Mouse (Mus musculus) neural tube, embryonic 11.5 days (tissue): ENCODE data around the gene Cnppd1. TPM values are rescaled to one million over a fixed set of nuclear protein-coding genes. Genes with fewer than 3 reads are reported as not detected.

Experiments
- ATAC-seq: fragments of 200-750 bp; cut with Nextera tagmentation; 2 replicates; pipeline ENCODE4 v1.8.0; 2017; ENCODE audit warnings: moderate number of reproducible peaks, mild to moderate bottlenecking, moderate TSS enrichment, moderate library complexity; ENCODE audit not compliant: insufficient read depth, low FRiP score, low TSS enrichment
- DNase-seq: peaks from one replicate; pipeline ENCODE4 v3.0.0-alpha.2; 2015; ENCODE audit warnings: low spot score
- H3K27ac ChIP-seq: fragments of 300-500 bp; sonication (generic); 2 replicates; pipeline ENCODE4 v1.5.1; 2014; ENCODE audit warnings: low read depth, mild to moderate bottlenecking, low read length
- H3K27me3 ChIP-seq: fragments of 300-500 bp; sonication (generic); 2 replicates; pipeline ENCODE4 v1.6.1; 2014; ENCODE audit warnings: mild to moderate bottlenecking, low read length, mixed read lengths; ENCODE audit not compliant: control insufficient read depth, insufficient read depth
- H3K36me3 ChIP-seq: fragments of 300-500 bp; sonication (generic); 2 replicates; pipeline ENCODE4 v1.6.1; 2014; ENCODE audit warnings: mild to moderate bottlenecking, low read length, moderate library complexity, mixed read lengths; ENCODE audit not compliant: control insufficient read depth, insufficient read depth
- H3K4me1 ChIP-seq: fragments of 300-500 bp; sonication (generic); 2 replicates; pipeline ENCODE4 v1.6.1; 2014; ENCODE audit warnings: low read length, mixed read lengths; ENCODE audit not compliant: control insufficient read depth, insufficient read depth
- H3K4me2 ChIP-seq: fragments of 300-500 bp; sonication (generic); 2 replicates; pipeline ENCODE4 v1.6.1; 2014; ENCODE audit warnings: low read depth, mild to moderate bottlenecking, moderate library complexity
- H3K4me3 ChIP-seq: fragments of 300-500 bp; sonication (generic); 2 replicates; pipeline ENCODE4 v1.5.1; 2014; ENCODE audit warnings: low read depth, low read length
- H3K9ac ChIP-seq: fragments of 300-500 bp; sonication (generic); 2 replicates; pipeline ENCODE4 v1.6.1; 2014; ENCODE audit warnings: mild to moderate bottlenecking, low read length
- H3K9me3 ChIP-seq: fragments of 300-500 bp; sonication (generic); 2 replicates; pipeline ENCODE4 v1.6.1; 2016; ENCODE audit warnings: low read length; ENCODE audit not compliant: control insufficient read depth
- whole genome bisulfite sequencing: fragments of 180-500 bp; shearing (Covaris S2); extraction: QIAGEN DNeasy Blood & Tissue Kit; methylation state at CpG from one replicate; pipeline ENCODE4 v1.1.7; 2014; 5-methylcytosine and 5-hydroxymethylcytosine counted together
- polyA plus RNA-seq: library from polyadenylated mRNA; unstranded; fragments of >200 nt; fragmentation: Nextera tagmentation; extraction: Ambion mirVana; gene quantifications from 2 replicates; pipeline ENCODE4 v1.2.1, GENCODE M21; 2014

Cnppd1 gene
- polyA plus RNA-seq, 1 experiment from 2014 or later: 58.4 TPM

- ATAC-seq (no peak), DNase-seq (no peak)
- Histone ChIP-seq H3K4me2 (no peak overlapping the region), H3K9ac (no peak overlapping the region), H3K9me3 (no peaks in the 10 kb centered on the region), H3K4me3 (no peak overlapping the region), H3K4me1 (peaks cover 7% of the 10 kb centered on the region), H3K36me3 (peaks cover 12% of the 10 kb centered on the region), H3K27me3 (no peaks in the 10 kb centered on the region), H3K27ac (no peak overlapping the region)
- WGBS: 82% methylated on average over 4 of the region's 4 CpGs
Measured at GRCm38 (mm10) chr1:75181377-75181870, 38.9 kb upstream of the Cnppd1 start.

GRCm38 (mm10) chr1:75180741-75181140, 38.2 kb upstream of the Cnppd1 start:
- DNase-seq: no peak
- Histone ChIP-seq H3K9ac (no peak overlapping the region), H3K36me3 (peaks cover 12% of the 10 kb centered on the region), H3K4me2 (peak overlapping the region; percentile 100), H3K27ac (no peak overlapping the region), H3K4me3 (no peak overlapping the region), H3K4me1 (peaks cover 7% of the 10 kb centered on the region), H3K27me3 (no peaks in the 10 kb centered on the region), H3K9me3 (no peaks in the 10 kb centered on the region)
- 0 out of 2 replicates have a peak, but pooled peaks have one; percentile 12 for ATAC-seq
- WGBS: 35% methylated on average over 6 of the region's 7 CpGs

GRCm38 (mm10) chr1:75180105-75180590, 37.6 kb upstream of the Cnppd1 start, which contains the start of gene Abcb6:
Gene Abcb6, minus strand, starts transcription at chr1:75180392.
- H3K27ac ChIP-seq: peak within 1 kb of the TSS; percentile 44; the same call in 1 of the 2 replicates

GRCm38 (mm10) chr1:75179334-75180104, 37.0 kb upstream of the Cnppd1 start:
- WGBS: 12% methylated on average over 23 of the region's 23 CpGs
- peak; percentile 14; the same call in 1 of the 2 replicates for ATAC-seq
- H3K27ac ChIP-seq: peak overlapping the region; percentile 44; the same call in 1 of the 2 replicates

More at GRCm38 (mm10) chr1:75180105-75180590, 37.6 kb upstream of the Cnppd1 start, which contains the start of gene Abcb6:
- H3K9ac ChIP-seq: peak within 1 kb of the TSS; percentile 76
- peak within 1 kb of the TSS; percentile 100 for H3K4me2 ChIP-seq
- H3K4me3 ChIP-seq: peak within 1 kb of the TSS; percentile 52
- peak; percentile 90 for ATAC-seq
- H3K4me1 ChIP-seq: peaks cover 7% of the 10 kb centered on the region
- no peaks in the 10 kb centered on the region for H3K27me3 ChIP-seq
- peak; percentile 92 for DNase-seq
- under 1% methylated on average over 31 of the region's 31 CpGs for WGBS
- H3K36me3 ChIP-seq: peaks cover 16% of the 10 kb centered on the region
- H3K9me3 ChIP-seq: no peaks in the 10 kb centered on the region

GRCm38 (mm10) chr1:75168472-75169464, 26.3 kb upstream of the Cnppd1 start, which contains the start of gene Zfand2b:
Gene Zfand2b, plus strand, starts transcription at chr1:75168646.
- H3K4me3 ChIP-seq: peak within 1 kb of the TSS; percentile 55

More at GRCm38 (mm10) chr1:75179334-75180104, 37.0 kb upstream of the Cnppd1 start:
- Histone ChIP-seq H3K4me2 (peak overlapping the region; percentile 100), H3K9ac (peak overlapping the region; percentile 76), H3K9me3 (no peaks in the 10 kb centered on the region), H3K4me3 (peak overlapping the region; percentile 52), H3K4me1 (peaks cover 7% of the 10 kb centered on the region), H3K36me3 (peaks cover 12% of the 10 kb centered on the region), H3K27me3 (no peaks in the 10 kb centered on the region)
- no peak for DNase-seq

GRCm38 (mm10) chr1:75168093-75168471, 25.6 kb upstream of the Cnppd1 start:
- peaks cover 8% of the 10 kb centered on the region; the same call in 1 of the 2 replicates for H3K4me1 ChIP-seq
- H3K36me3 ChIP-seq: peaks cover 11% of the 10 kb centered on the region
- peak overlapping the region; percentile 20; the same call in 1 of the 2 replicates for H3K9ac ChIP-seq
- H3K27ac ChIP-seq: no peak overlapping the region
- peak; percentile 21 for ATAC-seq
- no peaks in the 10 kb centered on the region for H3K27me3 ChIP-seq
- H3K4me2 ChIP-seq: peak overlapping the region; percentile 64
- peak overlapping the region; percentile 55 for H3K4me3 ChIP-seq
- DNase-seq: no peak
- no peaks in the 10 kb centered on the region for H3K9me3 ChIP-seq
- WGBS: 11% methylated on average over 7 of the region's 7 CpGs

More at GRCm38 (mm10) chr1:75168472-75169464, 26.3 kb upstream of the Cnppd1 start, which contains the start of gene Zfand2b:
- Histone ChIP-seq H3K4me1 (peaks cover 8% of the 10 kb centered on the region; the same call in 1 of the 2 replicates), H3K36me3 (peaks cover 18% of the 10 kb centered on the region), H3K9ac (peak within 1 kb of the TSS; percentile 54), H3K27me3 (no peaks in the 10 kb centered on the region), H3K27ac (no peak within 1 kb of the TSS), H3K4me2 (peak within 1 kb of the TSS; percentile 64), H3K9me3 (no peaks in the 10 kb centered on the region)
- under 1% methylated on average over 57 of the region's 59 CpGs for WGBS
- DNase-seq (peak; percentile 98), ATAC-seq (peak; percentile 98)

- no peaks in the 10 kb centered on the region for H3K4me1 ChIP-seq
- H3K9ac ChIP-seq: no peak overlapping the region
- H3K27ac ChIP-seq: no peak overlapping the region
- H3K36me3 ChIP-seq: no peaks in the 10 kb centered on the region
- no peak overlapping the region for H3K4me2 ChIP-seq
- no peaks in the 10 kb centered on the region for H3K9me3 ChIP-seq
- no peak for DNase-seq
- 87% methylated on average over 4 of the region's 4 CpGs for WGBS
- ATAC-seq: no peak
- H3K4me3 ChIP-seq: no peak overlapping the region
- H3K27me3 ChIP-seq: no peaks in the 10 kb centered on the region
Measured at GRCm38 (mm10) chr1:75160256-75160617, 17.7 kb upstream of the Cnppd1 start.
